Mouse (Mus musculus): ENCODE data around the gene Kcnh1.

Kcnh1 gene

DNA sequence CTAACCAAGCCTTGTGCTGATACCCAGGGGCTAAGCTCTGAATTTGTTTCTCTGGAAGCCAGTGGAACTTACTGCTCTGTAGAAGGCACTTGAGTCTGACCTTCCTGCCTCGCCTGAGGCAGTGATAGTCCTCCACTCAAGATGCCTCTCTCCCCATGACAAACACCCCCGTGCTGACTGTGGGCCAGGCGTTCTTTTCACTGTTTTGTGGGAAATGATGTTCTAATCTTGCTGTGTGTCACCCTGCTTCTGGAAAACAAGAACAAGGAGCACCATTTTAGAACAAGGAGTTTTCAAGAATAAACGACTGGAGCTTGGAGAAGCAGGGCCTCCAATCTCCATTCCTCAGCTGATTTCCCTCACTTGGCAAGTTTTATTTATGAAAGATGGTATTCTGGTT, 273.2 kb downstream of the Kcnh1 start:
- DNase-seq (ENCODE audit: extremely low spot score): no peak

DNA sequence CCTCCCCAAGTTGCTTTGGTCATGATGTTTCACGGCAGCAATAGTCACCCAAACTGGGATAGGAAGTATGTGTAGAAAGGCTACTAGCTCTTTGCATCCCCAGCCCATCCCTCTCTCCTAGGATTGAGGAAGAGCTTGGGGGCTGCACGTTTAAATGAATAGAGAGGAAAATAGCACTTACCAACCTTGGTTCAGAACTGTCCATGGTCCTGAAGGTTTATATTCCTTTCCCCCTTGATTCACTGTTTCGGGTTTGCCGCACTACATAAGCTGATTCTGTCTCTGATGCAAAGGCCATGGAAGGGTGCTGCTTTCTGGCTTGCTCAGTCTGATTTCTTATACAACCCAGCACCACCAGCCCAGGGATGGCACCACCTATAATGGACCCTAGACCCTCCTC, 281.8 kb downstream of the Kcnh1 start:
- DNase-seq (ENCODE audit: extremely low spot score): peak; percentile 19

DNA sequence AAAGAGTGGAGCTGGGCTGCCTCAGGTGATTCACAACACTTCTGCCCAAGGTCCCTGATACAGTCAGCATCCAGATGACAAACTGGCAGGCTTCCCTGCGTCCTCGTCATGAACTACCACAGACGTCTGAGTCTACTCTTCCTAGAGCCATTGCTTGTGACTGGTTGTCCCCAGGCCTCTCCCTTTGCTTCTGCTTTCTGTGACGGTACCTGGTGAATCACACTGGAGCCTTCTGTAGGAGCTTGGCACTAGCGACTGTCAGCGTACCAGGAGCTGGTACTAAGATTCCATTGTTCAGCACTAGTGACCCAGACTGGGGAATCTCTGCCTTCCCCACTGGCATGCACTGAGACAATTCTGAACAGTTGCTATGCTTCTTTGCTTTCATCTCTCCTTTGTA, 282.6 kb downstream of the Kcnh1 start:
- no peak for DNase-seq (ENCODE audit: extremely low spot score)

DNA sequence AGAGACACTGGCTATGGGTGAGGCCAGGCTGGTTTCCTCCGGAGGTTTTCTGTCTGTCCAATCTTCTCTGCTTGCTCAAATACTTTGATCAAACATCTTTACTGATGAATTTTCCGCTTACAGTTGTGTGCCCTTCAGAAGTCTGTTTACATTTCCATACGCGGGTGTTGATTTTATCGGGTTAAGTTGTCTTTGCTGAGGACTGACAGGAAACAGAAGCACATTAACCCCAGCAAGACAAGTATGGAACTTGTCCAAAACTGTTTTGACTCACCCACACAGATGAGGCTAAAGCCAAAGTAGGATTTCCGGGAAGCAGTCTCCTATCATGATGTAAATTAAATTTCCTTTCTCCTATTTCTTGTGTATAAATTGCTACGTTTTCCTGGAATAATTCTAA, 286.1 kb downstream of the Kcnh1 start:
- no peak for DNase-seq (ENCODE audit: extremely low spot score)

DNA sequence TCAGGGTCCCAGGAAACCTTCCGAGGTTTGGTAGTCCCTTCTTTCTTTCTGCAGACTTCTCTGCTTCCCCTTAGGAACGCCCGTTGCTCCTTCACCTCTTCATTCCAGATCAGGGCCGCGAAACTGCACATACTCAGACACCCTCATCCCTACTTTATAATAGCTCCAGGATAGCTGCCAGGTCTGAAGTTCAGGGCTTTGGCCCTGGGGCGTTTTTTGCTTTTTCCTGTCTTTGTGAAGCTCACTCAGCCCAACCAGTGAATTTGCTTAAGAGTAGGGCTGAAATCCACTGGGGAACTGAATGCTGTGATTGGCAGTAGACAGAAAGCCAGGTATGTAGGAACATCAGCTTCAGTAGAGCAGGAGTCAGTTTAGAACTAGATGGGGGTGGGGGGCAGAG, 287.0 kb downstream of the Kcnh1 start:
- no peak for DNase-seq (ENCODE audit: extremely low spot score)

DNA sequence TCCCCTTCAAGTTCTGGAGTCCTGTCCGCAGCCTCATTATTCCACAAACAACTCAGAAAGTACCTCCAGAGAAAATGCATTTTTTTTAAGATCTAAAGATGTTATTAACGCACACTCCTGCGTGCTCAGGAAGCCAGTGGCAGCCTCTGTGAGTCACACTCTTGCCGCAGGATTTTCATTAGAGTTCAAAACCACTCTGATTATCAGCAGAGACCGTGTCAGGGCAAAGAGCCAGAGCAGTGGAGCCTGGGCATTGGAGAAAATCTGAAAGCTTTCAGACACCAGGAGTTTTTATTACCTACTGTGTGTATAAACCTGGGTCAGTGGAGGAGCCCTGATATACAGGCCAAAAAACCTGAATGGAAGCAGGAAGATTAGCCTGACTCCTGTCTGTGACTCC, 287.6 kb downstream of the Kcnh1 start:
- no peak for DNase-seq (ENCODE audit: extremely low spot score)

DNA sequence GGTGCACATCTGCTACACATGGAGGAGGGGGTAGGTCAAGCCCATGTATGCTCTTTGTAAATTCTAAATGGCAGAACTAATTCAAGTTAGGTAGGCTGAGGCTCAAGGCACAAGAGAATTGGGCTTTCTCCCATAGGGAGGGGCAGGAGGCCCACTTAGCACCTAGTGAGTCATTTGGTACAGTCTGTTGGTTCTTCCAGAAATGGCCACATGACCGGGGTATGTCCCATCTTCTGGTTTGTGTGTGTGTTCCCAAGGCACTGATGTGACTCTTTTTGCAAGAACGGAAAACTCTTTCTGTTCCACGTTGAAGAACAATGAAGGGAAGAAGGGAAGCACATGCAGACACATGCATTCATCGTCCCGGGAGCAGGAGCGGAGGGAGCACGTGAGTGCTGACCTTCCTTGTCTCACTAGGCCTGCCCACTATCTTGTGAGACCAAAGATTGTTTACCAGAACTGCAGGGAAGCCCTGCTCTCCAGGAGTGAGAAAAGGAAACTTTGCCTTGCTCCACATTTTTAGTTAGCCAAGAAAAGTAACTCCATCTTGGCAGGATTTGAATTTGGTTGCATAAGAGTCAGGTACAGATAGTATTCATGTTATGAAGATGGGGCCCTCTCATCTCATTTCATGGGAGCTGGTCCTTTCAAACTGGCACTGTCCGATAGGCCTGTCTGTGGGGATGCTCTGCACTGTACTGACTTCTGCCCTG, 289.7 kb downstream of the Kcnh1 start:
- DNase-seq (ENCODE audit: extremely low spot score): no peak

DNA sequence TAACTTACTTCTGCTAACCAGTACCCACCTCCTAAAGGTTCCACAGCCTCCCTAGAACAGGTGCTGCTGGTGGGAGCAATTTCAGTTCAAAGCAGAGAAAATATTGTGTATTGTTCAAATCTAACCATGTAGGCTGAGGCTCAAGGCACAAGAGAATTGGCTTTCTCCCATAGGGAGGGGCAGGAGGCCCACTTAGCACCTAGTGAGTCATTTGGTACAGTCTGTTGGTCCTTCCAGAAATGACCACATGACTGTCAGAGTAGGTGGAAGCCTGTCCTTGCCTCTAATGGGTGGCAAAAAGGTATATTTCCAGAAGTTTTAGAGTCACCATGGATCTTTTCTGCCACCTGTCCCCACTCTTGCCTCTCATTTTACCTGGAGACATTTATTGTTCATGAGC, 290.9 kb downstream of the Kcnh1 start:
- no peak for DNase-seq (ENCODE audit: extremely low spot score)

DNA sequence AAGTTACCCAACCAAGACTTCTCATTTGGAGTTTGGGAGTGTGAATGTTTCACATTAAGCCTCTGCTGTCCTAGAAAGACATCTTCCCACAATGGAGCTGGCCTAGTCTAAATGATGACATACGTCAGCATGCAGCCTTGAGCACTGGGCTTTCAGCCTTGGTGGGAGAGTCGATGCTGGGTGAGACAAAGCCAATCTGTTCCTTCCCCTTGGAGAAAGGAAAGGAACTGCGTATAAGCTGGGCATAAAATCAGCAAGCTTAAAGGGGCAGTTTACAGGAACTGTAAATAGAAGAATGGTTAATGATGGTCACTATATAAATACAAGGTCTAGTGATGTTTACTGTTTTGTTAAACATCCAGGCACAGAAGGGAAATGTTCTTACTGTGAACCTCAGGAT, 294.5 kb downstream of the Kcnh1 start:
- DNase-seq (ENCODE audit: extremely low spot score): no peak

DNA sequence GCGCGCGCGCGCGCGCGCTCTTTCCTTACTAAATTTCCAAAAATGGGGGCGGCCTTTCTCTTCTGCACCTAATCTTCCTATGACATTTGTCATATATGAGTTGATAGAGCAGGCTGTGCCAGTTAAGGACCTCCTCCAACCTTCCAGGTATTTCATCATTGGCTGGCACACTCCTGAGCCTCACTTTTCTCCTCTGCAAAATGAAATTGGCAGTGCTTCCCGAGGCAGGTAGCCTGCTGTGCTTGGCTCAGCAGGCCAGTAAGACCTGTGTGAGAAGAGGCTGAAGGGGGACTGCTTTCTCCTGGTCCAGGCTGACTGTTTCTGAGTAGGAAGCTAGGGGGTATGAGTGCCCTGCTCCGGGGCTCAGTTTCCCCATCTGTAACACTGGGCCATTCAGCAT, 297.0 kb downstream of the Kcnh1 start:
- no peak for DNase-seq (ENCODE audit: extremely low spot score)

DNA sequence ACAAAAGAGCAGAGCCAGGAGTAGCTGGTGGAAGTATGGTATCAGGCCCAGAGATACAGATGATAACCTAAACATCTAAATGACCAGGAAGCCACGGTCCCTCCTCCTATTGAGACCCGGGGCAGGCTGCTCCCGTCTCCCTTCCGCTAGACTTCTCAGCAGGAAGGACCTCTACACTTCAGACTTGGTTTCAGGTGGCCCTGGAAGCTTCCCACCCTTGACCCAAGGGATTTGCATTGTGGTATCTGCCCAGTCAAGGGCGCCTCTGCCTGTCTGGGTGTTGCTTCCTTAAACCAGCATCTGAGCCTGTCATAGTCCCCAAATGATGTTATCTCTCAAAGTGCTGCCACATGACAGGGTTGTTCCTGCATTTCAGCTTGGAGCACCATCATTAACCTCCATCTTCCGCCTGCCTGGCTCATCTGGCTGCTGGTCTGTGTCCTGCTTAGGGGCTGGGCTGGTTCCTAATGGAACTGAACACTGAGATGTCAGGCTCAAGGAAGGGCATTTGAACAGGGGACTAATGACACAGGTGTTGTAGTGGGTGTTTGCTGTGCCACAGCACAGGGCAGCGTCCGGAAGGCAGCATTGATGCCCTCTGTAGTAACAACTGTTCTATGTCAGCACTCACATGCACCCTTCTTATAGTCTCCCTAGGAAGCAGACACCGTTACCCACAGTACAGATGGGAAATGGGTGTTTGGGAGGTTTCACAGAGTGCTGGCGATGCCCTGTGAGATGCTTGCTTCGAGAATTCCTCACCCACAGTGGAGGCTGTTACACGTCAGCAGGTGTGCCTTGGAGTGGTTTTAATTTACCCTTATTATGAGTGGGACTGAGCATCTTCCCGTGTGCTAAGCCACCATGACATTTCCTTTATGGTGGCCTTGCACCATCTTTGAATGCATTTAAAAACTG, 299.6 kb downstream of the Kcnh1 start:
- DNase-seq (ENCODE audit: extremely low spot score): no peak

DNA sequence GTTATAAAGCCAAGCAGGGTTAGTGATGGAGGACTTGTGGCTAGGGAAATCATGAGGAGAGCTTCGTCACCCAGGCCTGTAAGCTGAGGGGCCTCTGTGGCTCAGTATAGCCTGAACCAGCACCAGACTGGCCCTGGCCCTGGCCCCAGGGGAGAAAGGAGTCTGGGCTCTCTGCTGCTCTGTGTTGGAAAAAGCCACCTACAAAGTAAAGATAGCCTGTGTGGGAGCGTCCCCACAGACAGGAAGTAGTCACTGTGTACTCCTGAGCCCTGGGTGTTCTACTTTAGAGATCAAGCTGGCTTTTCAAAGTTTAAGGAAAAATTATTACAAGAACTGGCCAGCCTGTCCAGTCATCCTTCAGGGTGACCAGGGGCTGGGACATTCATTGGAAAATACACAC, 306.9 kb downstream of the Kcnh1 start:
- no peak for DNase-seq (ENCODE audit: extremely low spot score)

DNA sequence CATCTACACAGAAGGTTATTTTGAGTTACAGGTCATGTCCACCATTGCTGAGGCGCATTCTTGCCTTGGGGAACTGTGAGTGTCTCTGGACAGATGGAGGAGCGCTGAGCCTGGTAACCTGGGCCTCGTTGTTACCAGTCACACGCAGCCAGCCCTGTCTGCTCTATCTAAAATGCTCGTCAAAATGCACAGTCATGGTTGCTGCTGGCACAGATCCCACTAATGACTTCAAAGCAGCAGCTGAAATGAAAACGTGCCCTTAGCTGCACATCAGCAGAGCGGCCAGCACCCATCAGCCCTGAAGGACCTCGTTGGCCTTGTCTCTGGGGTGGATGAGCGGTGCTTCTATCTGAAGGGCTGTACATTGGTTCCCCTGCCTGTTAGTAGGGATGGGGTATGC, 311.4 kb downstream of the Kcnh1 start:
- no peak for DNase-seq (ENCODE audit: extremely low spot score)

DNA sequence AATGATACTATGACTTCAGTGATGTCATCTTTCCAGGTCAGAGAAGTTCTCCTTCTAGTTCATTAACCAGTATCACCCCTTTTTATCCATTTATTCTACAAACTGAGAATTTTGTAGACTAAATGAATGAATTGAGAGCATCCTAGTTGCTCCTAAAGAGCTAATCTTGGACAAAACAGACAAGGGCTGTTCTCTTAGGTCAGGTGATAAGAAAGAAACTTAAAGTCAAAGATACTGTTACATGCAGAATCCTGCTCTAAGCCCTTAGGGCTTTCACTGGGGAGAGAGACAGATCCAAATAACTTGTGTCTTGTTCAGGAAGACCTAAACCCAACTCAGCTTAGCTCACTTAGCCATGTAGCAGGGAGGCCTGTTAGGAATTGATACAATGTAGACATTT, 312.3 kb downstream of the Kcnh1 start:
- DNase-seq (ENCODE audit: extremely low spot score): no peak

DNA sequence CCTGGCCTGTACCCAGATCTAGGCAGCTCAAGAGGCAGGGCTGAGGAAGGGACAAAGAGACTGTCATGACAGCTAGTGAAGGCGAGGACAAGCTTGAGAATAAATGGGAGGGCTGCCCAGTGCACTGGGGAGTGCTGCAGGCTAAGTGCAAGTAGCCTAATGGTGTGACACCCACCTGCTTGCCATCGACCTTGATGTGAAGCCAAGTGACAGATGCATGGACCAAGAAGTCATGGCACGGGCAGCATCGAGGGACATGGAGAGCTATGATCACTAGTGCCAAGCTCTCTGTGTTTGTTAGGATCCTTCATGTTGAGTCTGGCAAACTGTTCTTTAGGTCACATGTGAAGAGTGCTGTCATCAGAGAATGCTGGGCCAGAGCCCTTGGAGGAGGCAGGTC, 313.1 kb downstream of the Kcnh1 start:
- no peak for DNase-seq (ENCODE audit: extremely low spot score)

DNA sequence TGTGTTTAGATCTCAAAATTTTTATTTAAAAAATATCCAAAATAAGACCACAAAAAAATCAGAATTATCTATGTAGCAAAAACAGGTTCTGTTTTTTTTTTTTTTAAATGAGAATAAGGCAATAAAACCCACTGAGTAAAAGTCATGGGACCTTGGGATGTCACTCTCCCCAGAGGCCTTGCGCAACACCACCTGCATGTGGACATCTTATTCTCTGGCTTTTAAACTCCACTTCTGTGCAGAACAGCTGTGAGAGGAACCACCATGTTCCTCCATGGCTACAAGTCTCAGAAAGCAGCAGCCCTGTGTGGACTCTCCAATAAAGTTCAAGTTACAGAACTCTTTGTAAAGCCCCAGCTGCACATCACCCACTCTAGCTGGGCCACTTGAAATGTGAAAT, 322.2 kb downstream of the Kcnh1 start:
- DNase-seq (ENCODE audit: extremely low spot score): no peak

DNA sequence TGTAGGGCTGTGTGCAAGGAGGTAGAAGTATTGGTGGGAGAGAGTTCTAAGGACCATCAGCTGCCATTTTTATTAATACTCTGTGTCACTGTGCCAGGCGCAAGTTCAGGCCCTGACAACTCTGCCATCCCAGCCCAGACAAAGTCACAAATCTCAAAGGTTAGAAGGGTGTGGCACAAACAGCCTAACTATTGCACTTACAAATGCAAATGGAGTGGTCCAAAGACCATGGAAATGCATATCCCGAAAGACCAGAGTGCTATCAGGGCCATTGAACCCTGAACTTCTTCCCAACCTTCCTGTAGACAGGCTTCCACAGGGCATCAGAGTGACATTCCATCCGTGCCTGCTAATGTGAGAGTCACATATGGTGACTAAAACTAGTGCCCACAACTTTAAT, 324.8 kb downstream of the Kcnh1 start:
- no peak for DNase-seq (ENCODE audit: extremely low spot score)

DNA sequence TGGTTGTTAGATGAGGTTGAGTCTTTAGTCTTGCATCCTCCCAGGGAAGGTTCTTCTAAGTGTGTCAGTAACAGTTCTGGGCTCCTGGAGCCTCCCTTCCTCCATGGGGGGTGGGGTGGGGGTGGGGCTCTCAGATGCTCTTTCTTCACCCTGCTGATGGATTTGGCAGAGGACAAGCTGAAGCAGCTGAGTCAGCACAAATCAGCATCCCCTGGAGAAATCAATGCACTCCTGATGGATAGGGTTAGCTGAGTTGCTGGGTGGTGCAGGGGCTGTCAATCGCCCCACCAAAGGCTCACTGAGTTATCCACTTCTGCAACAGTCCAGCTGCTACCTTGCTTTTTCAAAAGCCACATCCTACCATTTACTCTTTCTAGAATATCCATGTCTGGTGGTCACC, 329.1 kb downstream of the Kcnh1 start:
- DNase-seq (ENCODE audit: extremely low spot score): no peak

DNA sequence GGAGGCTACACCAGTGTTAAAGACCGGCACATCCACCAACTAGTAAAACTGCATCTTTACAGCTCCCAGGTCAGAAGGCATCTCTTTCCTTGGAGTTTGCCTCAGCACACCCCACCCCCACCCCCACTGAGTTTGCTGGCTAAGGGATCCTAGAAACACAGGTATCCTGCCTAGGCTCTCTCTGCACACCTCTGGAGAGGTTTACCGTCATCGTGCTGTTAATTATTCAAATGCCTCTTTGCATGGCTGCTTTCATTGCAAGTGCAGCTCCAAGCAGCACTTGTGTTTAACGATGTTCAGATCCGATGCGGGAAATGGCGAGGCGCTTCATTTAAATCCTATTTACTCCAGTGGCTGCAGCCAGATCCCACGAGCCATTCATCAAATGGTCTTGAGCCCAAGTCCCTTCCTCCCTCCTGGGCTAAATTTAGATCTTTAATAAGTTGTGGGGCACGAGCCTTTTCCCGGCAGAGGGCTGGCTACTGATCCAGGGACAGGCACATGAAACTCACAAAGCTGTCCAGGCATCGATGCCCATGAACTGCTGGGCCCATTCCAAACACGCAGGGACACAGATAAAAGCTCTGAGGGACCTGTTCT, 330.4 kb downstream of the Kcnh1 start:
- DNase-seq (ENCODE audit: extremely low spot score): no peak

DNA sequence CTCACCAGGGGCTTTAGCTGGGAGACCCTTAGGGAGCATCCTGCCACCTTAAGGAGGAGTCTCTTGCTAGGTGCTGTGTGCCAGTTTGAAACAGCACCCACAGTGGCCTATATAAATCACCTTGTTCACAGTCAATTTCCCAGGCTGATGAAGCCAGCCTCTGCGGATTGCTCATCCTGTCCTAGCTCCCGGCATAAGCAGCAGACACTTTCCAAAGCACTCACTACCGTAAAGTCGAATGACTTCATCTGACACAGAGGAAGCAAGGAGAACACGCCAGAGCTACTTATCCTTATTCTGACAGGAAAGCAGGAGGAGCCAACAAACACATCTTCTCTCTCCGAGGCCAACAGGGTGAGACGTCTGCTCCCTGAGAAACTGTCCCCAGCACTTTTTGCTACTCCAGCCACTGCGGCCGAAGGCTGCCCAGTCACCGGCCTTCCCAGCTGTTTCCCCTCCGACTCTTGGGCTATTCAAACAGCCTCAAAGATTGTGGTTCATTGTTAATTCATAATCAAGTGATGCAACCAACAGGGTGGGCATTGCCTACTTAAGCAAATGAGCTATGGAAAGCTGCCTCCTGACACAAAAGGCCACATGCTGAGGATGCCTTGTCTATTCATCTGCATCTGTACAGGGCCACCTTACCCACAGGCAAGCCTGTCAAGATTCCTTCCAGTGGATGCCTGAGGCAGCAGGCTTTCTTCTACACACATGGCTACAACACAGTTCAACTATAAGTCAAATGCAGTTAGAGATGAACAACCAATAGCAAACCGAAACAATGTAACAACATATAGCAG, 332.0 kb downstream of the Kcnh1 start:
- DNase-seq (ENCODE audit: extremely low spot score): no peak

DNA sequence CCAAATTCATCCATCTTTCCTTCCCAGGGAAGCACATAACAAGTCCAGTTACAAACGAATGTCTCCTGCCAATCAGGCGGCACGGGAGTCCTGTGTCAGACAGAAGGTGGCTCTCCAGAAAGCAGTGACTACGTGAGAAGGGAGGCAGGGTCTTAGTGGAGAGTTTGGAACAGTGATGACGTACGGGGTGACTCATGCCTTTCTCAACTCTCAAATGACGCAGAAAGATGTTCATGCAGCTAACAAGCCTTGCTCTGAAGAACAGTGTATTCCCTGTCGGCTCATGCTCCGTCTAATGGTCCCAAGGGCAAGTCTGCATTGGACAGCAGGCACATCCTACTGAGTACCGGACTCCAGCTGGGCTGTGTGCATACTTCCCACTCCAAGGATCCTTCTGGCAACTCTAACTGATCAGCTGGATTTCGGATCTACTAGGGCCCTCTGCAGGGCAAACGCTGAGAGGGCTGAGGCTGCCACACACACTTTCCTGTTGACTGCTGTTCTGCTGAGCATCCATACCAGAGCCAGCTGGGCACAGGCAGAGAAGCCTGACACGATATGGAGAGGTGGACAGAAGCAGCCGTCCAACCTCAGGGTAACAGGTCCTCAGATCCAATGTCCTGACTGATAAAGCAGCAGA, 335.3 kb downstream of the Kcnh1 start:
- no peak for DNase-seq (ENCODE audit: extremely low spot score)

Measured in embryo, embryonic 9.5 days (tissue).